Mouse (Mus musculus) brown adipose tissue, adult 24 weeks (tissue): ENCODE measurements around the gene Syt17. TPM values are rescaled to one million over a fixed set of nuclear protein-coding genes. Genes with fewer than 3 reads are reported as not detected.
A peak's percentile ranks its signal among the peaks of the same experiment; 100 is the strongest.

Experiments
- H3K27ac ChIP-seq: fragments of 200-500 bp; replicated peaks from 2 replicates; pipeline ENCODE4 v1.5.1; 2012; ENCODE audit warnings: low read depth, mild to moderate bottlenecking, low read length
- H3K4me1 ChIP-seq: fragments of 200-500 bp; 2 replicates; pipeline ENCODE4 v1.6.1; 2012; ENCODE audit warnings: low read length, mixed read lengths; ENCODE audit not compliant: control insufficient read depth, insufficient read depth, insufficient read length
- H3K4me3 ChIP-seq: fragments of 200-500 bp; 2 replicates; pipeline ENCODE4 v1.5.1; 2012; ENCODE audit warnings: low read depth, mild to moderate bottlenecking, low read length, moderate library complexity; ENCODE audit not compliant: insufficient read depth
- polyA plus RNA-seq: library from polyadenylated mRNA; stranded (reverse); fragments of >200 nt; gene quantifications from 2 replicates; pipeline ENCODE4 v1.2.4, GENCODE M21; 2012; ENCODE audit not compliant: missing spikeins, insufficient read depth, insufficient read length

Gene Syt17
- not detected in 2 replicates for polyA plus RNA-seq

DNA sequence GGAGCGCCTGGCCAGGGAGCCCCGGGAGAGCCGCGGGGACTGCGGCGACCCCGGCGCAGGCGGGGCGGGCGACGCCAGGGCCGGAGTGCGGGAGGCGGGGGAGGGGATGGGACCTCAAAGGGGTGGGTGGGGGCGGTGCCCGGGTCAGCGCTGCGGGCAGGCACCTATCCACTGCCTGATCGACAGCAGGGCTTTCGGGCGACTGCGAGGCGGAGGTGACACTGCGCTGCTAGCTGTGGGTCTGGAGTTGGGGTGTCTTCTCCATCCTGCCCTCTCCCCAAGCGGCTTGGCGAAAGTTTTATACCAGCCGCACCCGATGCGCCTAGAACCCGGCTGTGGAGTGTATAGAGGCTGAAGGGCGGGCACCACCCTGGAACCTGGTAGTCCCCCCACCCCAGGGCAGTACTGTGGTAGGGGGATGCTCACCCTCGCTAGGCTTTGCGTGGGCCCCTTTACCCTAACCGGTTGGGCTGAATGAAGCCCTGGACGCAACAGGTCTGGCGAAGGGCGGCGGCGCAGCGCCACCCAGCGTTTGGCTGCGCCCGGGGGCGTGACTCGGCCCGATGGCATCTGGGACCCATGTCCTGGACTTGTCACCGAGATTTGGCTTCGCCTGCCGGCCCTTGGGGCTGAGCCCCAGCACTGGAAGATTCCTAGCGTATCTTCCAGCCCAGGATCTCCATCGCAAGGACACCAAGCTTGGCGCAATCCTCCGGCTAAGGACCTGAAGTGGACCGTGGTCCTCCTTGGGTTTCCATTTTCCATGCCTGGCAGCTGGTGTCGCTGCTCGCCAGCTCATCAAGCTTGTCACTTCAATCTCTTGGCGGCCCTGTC lies at the start of gene Syt17:
Syt17 (minus strand) TSS at position 89 of the 834 bp plus-strand sequence.
- Histone ChIP-seq H3K27ac (no peak within 1 kb of the TSS), H3K4me1 (no peaks in the 10 kb centered on the region)

DNA sequence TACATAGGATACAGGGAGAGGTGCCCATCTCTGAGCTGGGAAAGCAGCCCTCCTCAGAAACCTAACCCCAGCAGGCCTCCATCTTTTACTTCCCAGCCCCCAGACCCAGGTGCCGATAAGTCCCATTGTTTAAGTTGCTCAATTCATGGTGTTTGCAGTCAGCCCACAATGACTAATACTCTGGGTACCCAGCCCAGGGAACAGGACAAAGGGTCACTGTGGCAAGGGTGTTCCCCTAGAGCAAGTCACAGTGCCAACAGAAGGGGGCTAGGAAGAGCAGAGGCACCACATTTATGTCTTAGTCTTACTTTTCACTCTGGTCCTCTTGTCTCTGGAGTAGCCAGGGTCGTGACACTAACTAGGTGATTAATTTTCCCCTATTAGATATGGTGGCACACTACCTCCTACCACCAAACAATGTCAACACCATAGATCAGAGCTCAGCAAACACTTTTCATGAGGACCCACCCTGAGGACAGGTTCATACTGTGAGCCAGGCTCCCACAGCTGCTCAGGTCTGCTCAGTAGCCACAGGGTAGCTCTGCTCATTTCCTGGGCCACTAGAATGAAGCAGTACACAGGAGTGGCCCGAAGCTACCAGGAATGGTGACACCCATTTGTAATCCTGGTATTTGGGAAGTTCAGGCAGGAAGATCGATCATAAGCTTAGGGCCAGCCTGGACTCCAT lies 47.0 kb upstream of the Syt17 start:
- no peak overlapping the region for H3K4me3 ChIP-seq
- no peak overlapping the region for H3K27ac ChIP-seq
- no peaks in the 10 kb centered on the region; the same call in 1 of the 2 replicates for H3K4me1 ChIP-seq

More for the DNA sequence above, at the start of gene Syt17:
- H3K4me3 ChIP-seq: peak within 1 kb of the TSS; percentile 40

GRCm38 (mm10) chr7:118493892-118494291 lies 45.9 kb upstream of the Syt17 start:
- Histone ChIP-seq H3K27ac (no peak overlapping the region), H3K4me3 (no peak overlapping the region), H3K4me1 (peaks cover 5% of the 10 kb centered on the region; the same call in 1 of the 2 replicates)

GRCm38 (mm10) chr7:118491431-118492147 lies 43.6 kb upstream of the Syt17 start, which contains the start of gene Itpripl2:
Gene Itpripl2 (minus strand): TSS chr7:118491975.
- H3K4me1 ChIP-seq: peaks cover 15% of the 10 kb centered on the region
- H3K27ac ChIP-seq: peak within 1 kb of the TSS; percentile 91
- peak within 1 kb of the TSS; percentile 77 for H3K4me3 ChIP-seq

DNA sequence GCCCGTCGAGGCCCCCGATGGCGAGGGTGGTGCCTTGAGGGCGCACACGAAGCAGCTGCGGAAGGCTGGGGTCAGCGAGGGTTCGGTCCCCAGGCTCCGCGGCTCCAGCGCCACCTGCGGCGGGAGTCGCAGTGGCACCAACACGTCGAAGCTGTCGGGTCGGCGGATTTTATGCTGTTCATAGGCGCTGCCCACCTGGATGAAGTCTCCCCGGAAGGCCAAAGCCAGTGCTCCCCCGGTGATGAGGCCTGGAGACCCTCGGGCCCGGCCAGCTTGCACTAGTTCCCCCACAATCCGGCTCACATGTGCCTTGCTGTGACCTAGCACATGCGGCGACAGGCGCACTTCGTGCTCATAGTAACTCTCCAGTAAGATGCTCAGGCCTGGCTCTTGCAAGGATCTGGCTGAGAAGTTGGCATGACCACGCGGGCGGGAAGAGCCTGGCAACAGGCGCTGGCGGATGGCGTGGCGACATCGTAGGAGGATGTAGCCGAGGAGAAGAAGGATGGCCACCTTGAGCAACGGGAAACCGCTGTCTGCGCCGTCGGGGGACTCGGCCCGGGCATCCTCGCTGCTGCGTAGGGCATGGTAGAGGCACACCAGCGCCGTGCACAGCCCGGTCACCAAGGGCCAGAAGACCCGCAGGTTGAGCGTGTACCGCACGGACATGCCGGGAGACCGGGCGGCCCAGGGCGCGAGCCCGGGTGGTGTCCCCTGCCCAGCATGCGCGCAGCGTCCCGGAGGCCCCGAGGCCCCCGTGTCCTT lies 42.8 kb upstream of the Syt17 start:
- H3K4me3 ChIP-seq: peak overlapping the region; percentile 77
- peak overlapping the region; percentile 91 for H3K27ac ChIP-seq
- H3K4me1 ChIP-seq: peaks cover 16% of the 10 kb centered on the region

DNA sequence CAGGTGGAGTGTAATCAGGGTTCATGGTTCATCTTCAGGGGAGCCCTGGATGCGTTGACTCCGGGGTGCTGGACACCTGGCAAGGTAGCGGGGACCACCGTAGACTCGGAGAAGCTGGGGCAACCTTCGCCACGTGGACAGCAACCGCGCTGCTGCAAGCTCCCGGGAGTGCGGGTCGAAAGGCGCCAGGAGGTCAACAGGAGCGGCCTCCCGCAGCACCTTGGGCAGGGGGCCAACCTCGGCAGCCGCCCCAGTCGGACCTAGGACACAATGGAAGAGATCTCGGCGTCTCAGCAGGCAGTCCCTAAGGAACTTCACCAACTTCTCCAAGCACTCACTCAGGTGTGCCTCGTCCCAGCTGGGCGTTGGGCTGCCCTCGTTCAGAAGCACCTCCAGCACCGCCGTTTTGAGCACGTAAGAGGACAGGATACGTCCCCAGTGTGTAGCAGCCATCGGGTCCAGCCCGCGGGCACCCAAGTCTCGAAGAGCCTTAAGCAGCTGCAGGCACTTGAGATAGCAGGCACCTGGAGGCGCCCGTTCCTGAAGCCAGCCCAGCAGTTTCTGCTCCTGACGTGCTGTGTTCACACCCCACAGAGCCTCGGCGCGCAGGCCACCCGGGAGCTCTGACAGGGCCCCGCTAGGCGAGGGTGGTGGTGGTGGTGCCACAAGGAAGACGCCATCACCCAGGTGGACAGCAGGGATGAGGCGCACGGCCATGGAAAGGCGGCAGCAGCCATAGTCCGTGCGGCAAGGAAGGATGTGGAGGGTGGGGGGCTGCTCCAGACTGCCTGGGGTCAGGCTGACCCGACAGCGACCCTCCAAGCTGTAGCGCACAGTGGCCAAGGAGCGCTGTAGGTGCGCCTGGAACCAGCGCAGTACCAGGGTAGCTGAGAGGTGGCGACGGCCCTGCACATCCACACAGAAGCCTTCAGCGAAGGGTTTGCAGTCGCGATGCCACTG lies 42.0 kb upstream of the Syt17 start:
- Histone ChIP-seq H3K4me1 (peaks cover 16% of the 10 kb centered on the region), H3K4me3 (peak overlapping the region; percentile 77), H3K27ac (no peak overlapping the region)

- Histone ChIP-seq H3K4me1 (peaks cover 16% of the 10 kb centered on the region), H3K27ac (peak overlapping the region; percentile 35), H3K4me3 (peak overlapping the region; percentile 8)
Measured at GRCm38 (mm10) chr7:118488060-118488664, 40.1 kb upstream of the Syt17 start.

GRCm38 (mm10) chr7:118486917-118487316 lies 38.9 kb upstream of the Syt17 start:
- H3K4me1 ChIP-seq: peaks cover 16% of the 10 kb centered on the region
- H3K4me3 ChIP-seq: no peak overlapping the region
- H3K27ac ChIP-seq: no peak overlapping the region

GRCm38 (mm10) chr7:118483996-118484395 lies 36.0 kb upstream of the Syt17 start:
- H3K27ac ChIP-seq: no peak overlapping the region
- H3K4me1 ChIP-seq: peaks cover 16% of the 10 kb centered on the region; the same call in 1 of the 2 replicates
- no peak overlapping the region for H3K4me3 ChIP-seq

GRCm38 (mm10) chr7:118482001-118482400 lies 34.0 kb upstream of the Syt17 start:
- H3K4me1 ChIP-seq: peaks cover 11% of the 10 kb centered on the region
- H3K4me3 ChIP-seq: no peak overlapping the region
- H3K27ac ChIP-seq: peak overlapping the region; percentile 49; the same call in 1 of the 2 replicates

GRCm38 (mm10) chr7:118481047-118481810 lies 33.2 kb upstream of the Syt17 start:
- H3K27ac ChIP-seq: peak overlapping the region; percentile 49; the same call in 1 of the 2 replicates
- H3K4me1 ChIP-seq: peaks cover 8% of the 10 kb centered on the region
- H3K4me3 ChIP-seq: no peak overlapping the region

GRCm38 (mm10) chr7:118480160-118480709 lies 32.2 kb upstream of the Syt17 start:
- peaks cover 12% of the 10 kb centered on the region for H3K4me1 ChIP-seq
- H3K4me3 ChIP-seq: no peak overlapping the region
- H3K27ac ChIP-seq: peak overlapping the region; percentile 50
